Mouse (Mus musculus) testis, postnatal 14 days (tissue): Measurements from ENCODE around the gene Neurl3.

Experiments
- DNase-seq: peaks from one replicate; pipeline ENCODE4 v3.0.0; 2021; ENCODE audit warnings: low spot score

The Neurl3 gene

GRCm38 (mm10) chr1:36274455-36274854, at the start of gene Neurl3:
TSS of gene Neurl3 (minus strand) at chr1:36274679.
- DNase-seq = no peak

DNA sequence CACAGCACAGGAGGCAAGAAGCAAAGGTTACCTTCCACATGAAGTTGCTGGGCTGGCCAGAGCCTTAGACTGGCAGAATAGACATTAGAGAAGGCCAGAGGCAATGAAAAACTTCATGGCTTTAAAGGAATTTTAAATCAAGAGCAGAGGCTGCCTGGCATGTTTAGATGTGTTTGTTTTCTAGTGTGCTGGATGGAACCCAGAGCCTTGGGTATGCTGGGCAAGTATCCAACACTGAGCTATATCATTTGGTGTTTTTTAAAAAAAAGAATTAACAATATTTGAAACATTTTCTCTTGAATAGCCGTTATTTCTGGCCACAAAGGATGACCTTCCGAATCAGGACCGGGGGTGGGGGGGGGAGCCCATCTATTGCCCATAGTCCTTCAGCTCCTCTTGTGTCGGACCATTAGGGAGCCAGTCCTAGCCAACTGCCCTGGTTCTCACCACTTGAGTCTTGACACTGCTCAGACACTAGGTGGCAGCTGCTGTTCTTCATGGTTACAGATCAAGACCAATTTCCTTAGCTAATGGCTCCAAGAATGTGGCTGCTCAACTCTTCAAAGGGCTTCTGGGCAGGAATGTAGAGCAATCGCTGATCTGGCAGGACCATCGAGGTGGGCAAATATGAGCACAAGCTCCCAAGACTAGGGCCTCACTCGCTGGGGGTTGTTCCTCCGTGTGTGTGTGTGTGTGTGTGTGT, 49.4 kb upstream of the Neurl3 start:
- peak; percentile 43 for DNase-seq

DNA sequence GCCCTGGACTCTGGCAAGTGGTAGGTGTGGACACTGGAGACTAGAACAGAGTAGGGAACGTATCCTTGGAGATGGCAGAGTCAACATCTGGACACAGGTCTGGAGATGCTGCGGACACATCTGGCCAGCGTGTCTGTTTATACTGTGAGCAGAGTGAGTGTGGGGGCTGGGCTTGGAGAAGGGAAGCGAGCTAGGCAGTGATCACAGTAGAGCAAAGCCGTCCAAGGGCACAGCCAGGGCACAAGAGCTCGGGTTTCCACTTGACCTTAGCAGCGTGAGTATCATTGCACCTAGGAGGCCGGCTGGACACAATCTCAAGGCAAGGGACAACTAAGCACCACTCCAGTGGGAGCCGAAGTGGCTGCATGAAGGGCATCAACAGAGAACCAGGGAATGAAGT, 48.6 kb upstream of the Neurl3 start:
- DNase-seq = no peak

DNA sequence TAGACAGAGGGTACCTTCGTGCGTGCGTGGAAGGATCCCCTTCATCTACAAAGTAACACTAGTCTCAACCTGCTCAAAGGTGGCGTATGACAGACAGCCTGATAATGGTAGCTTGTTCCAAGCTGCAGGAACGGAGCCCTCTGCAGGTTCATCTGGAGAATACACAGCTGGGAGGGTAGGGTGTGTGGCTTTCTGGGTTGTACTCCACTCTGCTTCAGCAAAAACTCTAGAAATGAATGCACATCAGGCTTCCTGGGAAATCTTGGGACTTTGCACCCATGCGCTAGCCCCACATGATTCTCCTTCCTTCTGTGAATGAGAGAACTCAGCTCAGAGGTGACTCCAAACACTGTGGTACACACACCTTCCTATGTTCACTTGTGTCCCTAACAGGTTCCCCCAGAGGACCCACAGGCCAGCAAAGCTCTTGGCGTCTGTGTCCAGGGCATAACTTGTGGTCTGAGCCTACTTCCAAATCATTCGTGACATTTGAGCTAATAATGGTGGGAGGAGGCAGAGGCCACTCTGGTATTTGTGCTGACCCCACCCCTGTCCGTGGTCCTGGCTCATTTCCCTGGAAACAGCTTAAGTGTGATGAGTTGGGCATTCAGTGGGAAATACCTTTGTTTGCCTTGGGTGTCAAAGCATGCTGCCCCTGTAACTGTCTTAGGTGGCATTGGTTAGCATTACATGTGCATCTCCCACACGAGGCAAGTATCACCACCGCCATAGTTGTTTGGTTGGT, 47.5 kb upstream of the Neurl3 start:
- no peak for DNase-seq

DNA sequence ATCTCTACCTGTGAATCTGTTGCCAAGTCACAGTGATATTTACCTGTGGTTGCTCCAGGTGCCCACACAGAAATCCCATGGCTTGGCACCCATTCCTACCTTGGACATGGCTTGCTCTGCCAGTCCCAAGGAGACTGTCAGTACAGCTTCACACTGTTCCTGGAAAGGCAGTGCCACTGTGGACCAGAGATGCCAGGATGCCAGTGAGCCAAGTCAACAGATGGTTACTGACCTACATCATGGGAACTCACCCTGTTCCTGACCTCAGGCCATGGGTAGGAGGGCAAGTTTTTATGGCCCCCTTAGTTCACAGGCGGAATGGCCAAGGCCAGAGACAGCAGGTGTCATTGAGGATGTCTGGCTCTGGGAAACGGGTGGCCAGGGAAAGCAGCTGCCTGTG, 46.7 kb upstream of the Neurl3 start:
- no peak for DNase-seq

DNA sequence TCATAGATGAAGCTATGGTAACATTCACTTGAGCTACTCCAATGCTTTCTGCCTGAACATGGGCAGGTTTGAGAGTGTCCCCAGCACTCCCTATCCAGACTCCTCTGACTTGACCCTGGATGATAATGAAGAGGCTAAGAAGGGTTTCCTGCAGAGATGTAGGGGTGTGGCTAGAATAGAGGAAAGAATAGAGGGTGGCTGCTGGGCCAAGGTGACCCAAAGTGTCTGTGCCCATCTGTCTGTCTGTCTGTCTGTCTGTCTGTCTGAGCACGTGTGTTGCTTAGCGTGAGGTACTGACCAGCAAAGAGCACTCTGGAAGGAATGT, 41.3 kb upstream of the Neurl3 start:
- DNase-seq = no peak

DNA sequence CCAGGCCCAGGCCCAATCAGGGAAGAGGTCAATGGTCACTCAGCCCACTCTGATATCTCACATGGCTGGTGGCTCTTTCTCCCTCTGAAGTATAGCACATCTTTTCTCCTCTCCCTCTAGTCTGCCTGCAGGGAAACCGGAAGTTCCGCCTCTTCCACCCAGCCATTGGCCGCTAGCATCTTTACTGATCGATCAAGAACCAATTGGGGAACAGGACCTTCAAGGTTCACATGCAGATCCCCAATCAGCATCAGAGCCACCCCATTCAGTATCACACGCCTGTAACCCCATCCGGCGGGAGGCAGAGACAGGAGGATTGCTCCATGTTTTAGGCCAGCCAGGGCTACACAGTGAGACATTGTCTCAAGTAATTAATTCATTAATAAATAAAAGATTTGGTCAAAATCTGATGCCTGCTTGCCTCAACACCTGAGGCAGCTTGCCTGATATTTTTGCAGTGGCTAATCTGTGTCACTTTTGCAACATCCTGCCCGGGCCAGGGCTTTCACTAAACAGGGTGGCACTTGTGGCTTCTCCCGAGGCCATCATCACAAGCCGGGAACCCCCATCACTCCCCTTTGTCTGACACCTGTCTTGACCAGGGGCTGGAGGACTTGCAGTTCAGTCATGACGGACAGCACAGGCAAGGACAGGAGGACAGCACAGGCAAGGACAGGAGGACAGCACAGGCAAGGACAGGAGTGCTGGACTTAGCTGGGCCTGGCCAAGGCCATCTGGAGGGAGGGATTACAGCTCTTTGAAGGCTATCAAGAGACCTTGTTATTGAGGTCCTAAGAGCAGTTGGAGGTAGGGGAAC, 40.7 kb upstream of the Neurl3 start:
- DNase-seq = no peak

DNA sequence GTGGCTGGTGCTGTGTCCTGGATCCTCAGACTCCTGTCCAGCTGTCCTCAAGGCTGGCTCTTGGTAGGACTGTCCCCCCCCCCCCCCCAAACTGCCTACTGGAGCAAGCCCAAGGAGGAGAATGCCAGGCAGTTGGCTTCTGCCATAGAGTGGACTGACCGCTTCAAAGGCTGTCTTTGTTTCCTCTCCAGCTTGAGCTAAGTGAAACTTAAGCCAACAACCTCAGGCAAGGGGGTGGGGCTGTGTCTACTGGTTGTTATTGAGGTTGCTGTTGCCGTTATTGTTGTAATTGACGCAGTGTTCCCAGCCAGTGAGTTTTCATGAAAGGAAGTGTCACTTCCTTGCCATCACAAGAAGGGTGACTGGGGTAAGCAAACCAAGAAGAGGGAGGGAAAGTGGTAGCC, 35.0 kb upstream of the Neurl3 start:
- no peak for DNase-seq

- DNase-seq = no peak
Measured at GRCm38 (mm10) chr1:36308966-36309475, 34.5 kb upstream of the Neurl3 start.

DNA sequence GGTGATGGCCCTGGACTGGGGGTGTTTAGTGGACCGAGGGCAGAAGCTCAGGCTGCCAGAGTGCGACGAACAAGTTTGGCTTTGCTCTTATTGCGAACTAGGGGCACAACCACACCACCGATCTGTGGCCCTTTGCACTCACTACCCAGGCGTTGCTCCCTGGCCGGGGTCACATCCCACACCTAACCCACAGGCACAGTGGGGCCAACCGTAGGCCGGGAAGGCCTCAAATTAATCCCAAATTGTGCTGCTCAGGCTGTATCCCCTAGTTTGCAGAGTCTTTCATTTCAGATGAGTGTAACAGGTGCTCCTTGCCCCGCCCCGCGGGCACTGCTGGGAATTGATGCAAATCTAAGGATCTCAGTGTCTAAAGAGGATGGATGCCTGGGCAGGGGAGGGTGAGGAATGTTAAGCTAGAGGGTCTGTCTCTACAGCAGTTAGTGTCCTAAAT, 34.0 kb upstream of the Neurl3 start:
- DNase-seq = no peak

GRCm38 (mm10) chr1:36307495-36308280, 33.2 kb upstream of the Neurl3 start, which contains the start of gene Arid5a:
TSS of gene Arid5a (plus strand) at chr1:36307733.
- DNase-seq = peak; percentile 88

DNA sequence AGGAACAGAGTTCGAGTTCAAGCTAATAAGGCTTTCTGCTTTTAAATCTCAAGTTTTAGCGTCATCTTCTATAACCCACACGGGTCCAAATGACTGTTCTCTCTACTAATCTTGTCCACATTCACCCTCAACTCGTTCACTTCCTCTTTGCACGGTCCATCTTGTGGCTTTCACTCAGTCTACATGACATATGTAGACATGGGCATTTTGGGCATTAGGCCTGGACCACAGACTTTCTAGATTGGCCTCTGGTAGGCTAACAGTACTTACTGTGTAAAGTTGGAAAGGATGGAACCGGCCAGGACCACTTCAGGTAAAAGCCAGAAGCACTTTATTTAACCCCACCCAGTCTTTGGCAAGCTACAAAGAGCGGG, 32.6 kb upstream of the Neurl3 start:
- DNase-seq = no peak

DNA sequence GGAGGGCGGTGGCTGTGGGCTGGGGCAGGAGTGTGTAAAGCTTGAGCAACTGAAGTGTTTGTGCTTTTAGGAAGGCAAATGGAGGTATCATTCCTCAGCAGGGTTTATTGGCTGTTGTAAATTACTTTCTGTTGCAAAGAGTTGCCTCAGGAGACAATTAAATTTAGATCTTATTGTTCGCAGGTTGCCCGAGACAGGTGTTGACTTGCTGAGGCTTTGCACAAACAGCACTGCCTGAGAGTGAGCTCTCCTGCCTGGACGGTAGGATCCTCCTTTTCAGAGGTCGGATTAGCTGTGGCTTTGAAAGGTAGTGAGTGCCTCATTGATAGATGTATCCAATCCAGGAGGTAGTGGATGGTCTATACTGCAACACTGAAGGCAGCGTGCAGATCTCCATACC, 31.6 kb upstream of the Neurl3 start:
- DNase-seq = no peak

DNA sequence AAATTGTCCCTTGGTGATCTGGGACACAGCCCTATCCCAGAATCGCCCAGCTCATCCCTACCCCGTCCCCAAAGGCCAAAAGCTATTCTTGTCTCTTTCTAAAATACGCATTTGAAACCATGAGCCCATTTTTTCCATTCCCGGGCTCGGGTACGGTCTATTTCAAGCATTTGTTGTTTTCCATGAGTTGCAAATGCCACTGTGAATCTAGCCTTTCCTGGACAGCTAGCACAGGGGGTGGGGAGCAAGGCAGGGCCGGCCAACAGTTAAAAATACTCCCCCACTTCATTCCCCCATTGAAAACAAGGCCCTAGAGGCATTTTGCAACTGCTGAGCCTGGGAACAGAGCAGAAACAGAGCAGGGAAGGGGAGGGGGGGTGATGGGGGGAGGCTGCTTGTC, 30.3 kb upstream of the Neurl3 start:
- no peak for DNase-seq

- peak; percentile 56 for DNase-seq
Measured at GRCm38 (mm10) chr1:36303381-36304320, 29.2 kb upstream of the Neurl3 start.

DNA sequence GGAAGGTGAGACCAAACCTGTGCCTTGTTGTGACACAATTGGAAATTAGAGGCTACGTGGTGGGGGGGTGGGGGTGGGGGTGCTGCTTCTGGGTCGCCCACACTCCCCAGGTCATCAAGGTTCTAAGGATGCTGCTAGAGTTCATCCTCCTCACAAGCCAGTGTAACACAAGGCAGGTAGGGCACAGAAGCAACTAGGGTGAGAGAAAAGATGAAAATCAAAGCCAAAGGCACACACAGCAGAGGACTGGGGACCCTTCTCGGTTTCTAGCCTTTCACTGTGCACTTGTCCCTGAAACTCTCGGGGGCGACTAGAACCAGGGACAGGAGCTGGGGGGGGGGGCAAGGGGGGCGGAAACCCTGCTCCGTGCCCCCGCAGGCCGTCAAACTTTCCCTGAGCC, 28.5 kb upstream of the Neurl3 start:
- no peak for DNase-seq

GRCm38 (mm10) chr1:36302273-36302672, 27.8 kb upstream of the Neurl3 start:
- DNase-seq = no peak

DNA sequence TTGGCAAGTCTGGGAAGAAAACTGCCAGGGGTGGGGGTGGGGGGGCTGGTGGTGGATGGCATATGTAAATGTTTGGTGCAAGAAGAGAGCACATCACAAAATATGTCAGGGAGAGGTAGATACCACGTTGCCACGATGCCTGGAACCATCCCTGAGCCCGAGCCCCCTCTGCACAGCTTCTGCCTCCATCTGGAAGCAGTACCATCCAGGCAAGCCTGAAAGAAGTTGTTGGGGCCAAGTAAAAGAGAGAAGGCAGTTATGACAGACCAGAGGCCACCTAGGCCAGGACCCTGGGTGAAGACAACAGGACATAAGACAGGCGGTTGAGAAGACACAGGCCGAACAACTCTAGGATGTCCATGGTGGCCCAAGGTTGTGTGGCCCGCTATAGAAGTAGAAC, 26.0 kb upstream of the Neurl3 start:
- no peak for DNase-seq

DNA sequence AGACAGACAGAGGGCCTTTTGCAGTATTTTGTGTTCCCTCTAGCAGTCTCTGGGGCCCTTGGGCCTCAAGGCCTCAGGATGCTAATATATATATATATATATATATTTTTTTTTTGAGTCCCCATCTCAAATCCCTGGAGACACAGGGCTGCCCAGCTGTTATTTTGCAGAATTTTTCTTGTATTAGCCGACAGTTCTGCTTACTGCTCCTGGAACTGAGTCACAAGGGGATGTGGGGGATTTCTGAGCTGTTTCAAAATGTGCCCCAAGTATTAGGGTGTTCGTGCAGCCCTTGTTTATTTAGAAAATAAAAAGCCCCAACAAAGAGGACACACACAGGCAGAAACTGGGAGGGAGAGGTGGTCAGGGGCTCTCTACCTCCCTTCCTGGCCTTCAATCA, 25.2 kb upstream of the Neurl3 start:
- no peak for DNase-seq

DNA sequence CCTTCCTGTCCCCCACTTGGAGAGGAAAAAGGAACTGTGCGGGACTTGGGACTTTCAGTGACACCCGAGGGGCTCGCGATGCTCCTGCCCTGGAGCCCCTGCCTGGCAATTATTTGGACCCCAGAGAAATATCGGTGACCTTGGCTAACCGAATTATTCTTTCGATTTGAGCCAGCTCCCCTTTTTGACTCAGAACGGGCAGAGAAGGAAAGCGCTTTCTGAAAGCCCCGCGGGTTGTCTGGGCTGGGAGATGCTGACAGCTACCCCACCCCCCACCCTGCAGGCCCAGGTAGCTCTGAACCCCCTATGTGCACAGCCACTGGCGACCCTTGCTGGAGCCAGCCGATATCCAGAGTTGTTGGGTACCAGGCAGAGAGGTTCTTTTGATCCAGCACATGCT, 24.6 kb upstream of the Neurl3 start:
- no peak for DNase-seq

- DNase-seq = peak; percentile 70
Measured at GRCm38 (mm10) chr1:36298107-36298506, 23.6 kb upstream of the Neurl3 start.
